Mouse (Mus musculus): ENCODE measurements around the gene Grk6. TPM values are rescaled to one million over a fixed set of nuclear protein-coding genes. Genes with fewer than 3 reads are reported as not detected.
A peak's percentile ranks its signal among the peaks of the same experiment; 100 is the strongest.

The Grk6 gene
- total and polyA plus RNA-seq, 2 experiments from 2014 or later = 40.8 to 79.5 TPM

- peak overlapping the region; percentile 45 for H3K4me3 ChIP-seq (ENCODE audit: low read depth, low read length)
- DNase-seq = no peak
- peak overlapping the region; percentile 84 for H3K4me2 ChIP-seq (ENCODE audit: low read depth)
- no peaks in the 10 kb centered on the region for H3K9me3 ChIP-seq (ENCODE audit: low read length)
- peak; percentile 12 for ATAC-seq
- no peaks in the 10 kb centered on the region for H3K27me3 ChIP-seq (ENCODE audit: insufficient read depth, low read length)
- 0% methylated on average over 29 of the region's 31 CpGs for whole genome bisulfite sequencing
- peak overlapping the region; percentile 88 for H3K27ac ChIP-seq (ENCODE audit: low read depth, low read length)
- no peak for TF ChIP-seq CTCF (IDR thresholded peaks at IDR 0.05; ENCODE audit: low read depth)
- H3K36me3 ChIP-seq (ENCODE audit: insufficient read depth) = peaks cover 34% of the 10 kb centered on the region
- peak overlapping the region; percentile 72 for H3K9ac ChIP-seq
- H3K4me1 ChIP-seq (ENCODE audit: insufficient read depth) = peaks cover 26% of the 10 kb centered on the region
These were observed 26.9 kb downstream of the Grk6 start for GRCm38 (mm10) chr13:55471819-55472131.

- DNase-seq (peak; percentile 90), ATAC-seq (peak; percentile 56)
- peaks cover 26% of the 10 kb centered on the region for H3K4me1 ChIP-seq (ENCODE audit: insufficient read depth)
- WGBS = 2% methylated on average over 103 of the region's 103 CpGs
- no peaks in the 10 kb centered on the region for H3K9me3 ChIP-seq (ENCODE audit: low read length)
- H3K4me2 ChIP-seq (ENCODE audit: low read depth) = peak overlapping the region; percentile 84
- H3K36me3 ChIP-seq (ENCODE audit: insufficient read depth) = peaks cover 40% of the 10 kb centered on the region
- H3K4me3 ChIP-seq (ENCODE audit: low read depth, low read length) = peak overlapping the region; percentile 45
- H3K27me3 ChIP-seq (ENCODE audit: insufficient read depth, low read length) = no peaks in the 10 kb centered on the region
- H3K9ac ChIP-seq = peak overlapping the region; percentile 72
- H3K27ac ChIP-seq (ENCODE audit: low read depth, low read length) = peak overlapping the region; percentile 88
- peak; percentile 17; the same call in 1 of the 2 replicates for TF ChIP-seq CTCF (IDR thresholded peaks at IDR 0.05; ENCODE audit: low read depth)
These were observed 27.5 kb downstream of the Grk6 start for GRCm38 (mm10) chr13:55472132-55473022.

- 26% methylated on average over 18 of the region's 18 CpGs for WGBS
- peak overlapping the region; percentile 88 for H3K27ac ChIP-seq (ENCODE audit: low read depth, low read length)
- DNase-seq = peak; percentile 54
- H3K4me2 ChIP-seq (ENCODE audit: low read depth) = peak overlapping the region; percentile 84
- H3K9ac ChIP-seq = peak overlapping the region; percentile 72
- H3K9me3 ChIP-seq (ENCODE audit: low read length) = no peaks in the 10 kb centered on the region
- H3K27me3 ChIP-seq (ENCODE audit: insufficient read depth, low read length) = no peaks in the 10 kb centered on the region
- TF ChIP-seq CTCF (IDR thresholded peaks at IDR 0.05; ENCODE audit: low read depth) = peak; percentile 54
- H3K36me3 ChIP-seq (ENCODE audit: insufficient read depth) = peaks cover 49% of the 10 kb centered on the region
- ATAC-seq = no peak
- peaks cover 26% of the 10 kb centered on the region for H3K4me1 ChIP-seq (ENCODE audit: insufficient read depth)
- H3K4me3 ChIP-seq (ENCODE audit: low read depth, low read length) = peak overlapping the region; percentile 45
These were observed 28.4 kb downstream of the Grk6 start for GRCm38 (mm10) chr13:55473076-55473831.

GRCm38 (mm10) chr13:55473961-55474360, 29.1 kb downstream of the Grk6 start:
- Histone ChIP-seq H3K4me1 (ENCODE audit: insufficient read depth) (peaks cover 26% of the 10 kb centered on the region), H3K36me3 (ENCODE audit: insufficient read depth) (peaks cover 53% of the 10 kb centered on the region), H3K4me2 (ENCODE audit: low read depth) (no peak overlapping the region), H3K27me3 (ENCODE audit: insufficient read depth, low read length) (no peaks in the 10 kb centered on the region), H3K27ac (ENCODE audit: low read depth, low read length) (peak overlapping the region; percentile 69), H3K4me3 (ENCODE audit: low read depth, low read length) (no peak overlapping the region), H3K9ac (no peak overlapping the region), H3K9me3 (ENCODE audit: low read length) (no peaks in the 10 kb centered on the region)
- DNase-seq = no peak
- WGBS = 49% methylated on average over 11 of the region's 11 CpGs
- TF ChIP-seq CTCF (IDR thresholded peaks at IDR 0.05; ENCODE audit: low read depth) = peak; percentile 26; the same call in 1 of the 2 replicates
- ATAC-seq = no peak

- H3K27me3 ChIP-seq (ENCODE audit: insufficient read depth, low read length) = no peaks in the 10 kb centered on the region
- H3K9ac ChIP-seq = no peak overlapping the region
- DNase-seq = peak; percentile 91
- 0 out of 2 replicates have a peak overlapping the region, but pooled peaks have one; percentile 10 for H3K4me2 ChIP-seq (ENCODE audit: low read depth)
- H3K27ac ChIP-seq (ENCODE audit: low read depth, low read length) = peak overlapping the region; percentile 69
- no peak for TF ChIP-seq CTCF (IDR thresholded peaks at IDR 0.05; ENCODE audit: low read depth)
- no peak overlapping the region for H3K4me3 ChIP-seq (ENCODE audit: low read depth, low read length)
- peaks cover 26% of the 10 kb centered on the region for H3K4me1 ChIP-seq (ENCODE audit: insufficient read depth)
- 10% methylated on average over 5 of the region's 5 CpGs for WGBS
- peak; percentile 46 for ATAC-seq
- no peaks in the 10 kb centered on the region for H3K9me3 ChIP-seq (ENCODE audit: low read length)
- peaks cover 59% of the 10 kb centered on the region for H3K36me3 ChIP-seq (ENCODE audit: insufficient read depth)
These were observed 29.8 kb downstream of the Grk6 start for GRCm38 (mm10) chr13:55474621-55475069.

- Histone ChIP-seq H3K27ac (ENCODE audit: low read depth, low read length) (0 out of 2 replicates have a peak overlapping the region, but pooled peaks have one; percentile 69), H3K36me3 (ENCODE audit: insufficient read depth) (peaks cover 71% of the 10 kb centered on the region)
- no peak for ATAC-seq
These were observed 30.9 kb downstream of the Grk6 start for GRCm38 (mm10) chr13:55475750-55476149.

More at GRCm38 (mm10) chr13:55475750-55476149, 30.9 kb downstream of the Grk6 start:
- no peak for DNase-seq
- Histone ChIP-seq H3K9me3 (ENCODE audit: low read length) (no peaks in the 10 kb centered on the region), H3K4me1 (ENCODE audit: insufficient read depth) (peaks cover 17% of the 10 kb centered on the region), H3K4me3 (ENCODE audit: low read depth, low read length) (no peak overlapping the region), H3K9ac (no peak overlapping the region), H3K4me2 (ENCODE audit: low read depth) (no peak overlapping the region), H3K27me3 (ENCODE audit: insufficient read depth, low read length) (no peaks in the 10 kb centered on the region)
- WGBS = 85% methylated on average over 5 of the region's 5 CpGs
- TF ChIP-seq CTCF (IDR thresholded peaks at IDR 0.05; ENCODE audit: low read depth) = no peak
